Mouse (Mus musculus) hindbrain, embryonic 11.5 days (tissue): ENCODE results near the gene Ostf1. TPM values are rescaled to one million over a fixed set of nuclear protein-coding genes. Genes with fewer than 3 reads are reported as not detected.

Source experiments
- ATAC-seq: fragments of 200-750 bp; cut with Nextera tagmentation; 2 replicates; pipeline ENCODE4 v1.8.0; 2017; ENCODE audit warnings: mild to moderate bottlenecking, moderate TSS enrichment, moderate library complexity; ENCODE audit not compliant: low FRiP score
- DNase-seq: peaks from one replicate; pipeline ENCODE4 v3.0.0-alpha.2; 2015; ENCODE audit warnings: low spot score
- H3K27ac ChIP-seq: fragments of 300-500 bp; sonication (generic); 2 replicates; pipeline ENCODE4 v1.5.1; 2014; ENCODE audit warnings: mild to moderate bottlenecking, low read depth, low read length
- H3K27me3 ChIP-seq: fragments of 300-500 bp; sonication (generic); 2 replicates; pipeline ENCODE4 v1.6.1; 2014; ENCODE audit warnings: mild to moderate bottlenecking, low read length, moderate library complexity, mixed read lengths; ENCODE audit not compliant: control insufficient read depth, insufficient read depth
- H3K36me3 ChIP-seq: fragments of 300-500 bp; sonication (generic); 2 replicates; pipeline ENCODE4 v1.6.1; 2014; ENCODE audit warnings: mild to moderate bottlenecking, low read length, moderate library complexity, mixed read lengths; ENCODE audit not compliant: control insufficient read depth, insufficient read depth
- H3K4me1 ChIP-seq: fragments of 300-500 bp; sonication (generic); replicated peaks from 2 replicates; pipeline ENCODE4 v1.6.1; 2014; ENCODE audit warnings: low read length, mixed read lengths; ENCODE audit not compliant: control insufficient read depth, insufficient read depth
- H3K4me2 ChIP-seq: fragments of 300-500 bp; sonication (generic); replicated peaks from 2 replicates; pipeline ENCODE4 v1.6.1; 2014; ENCODE audit warnings: mild to moderate bottlenecking, low read depth, low read length
- H3K4me3 ChIP-seq: fragments of 300-500 bp; sonication (generic); 2 replicates; pipeline ENCODE4 v1.5.1; 2014; ENCODE audit warnings: low read depth, low read length
- H3K9ac ChIP-seq: fragments of 300-500 bp; sonication (generic); 2 replicates; pipeline ENCODE4 v1.6.1; 2014; ENCODE audit warnings: low read depth, low read length
- H3K9me3 ChIP-seq: fragments of 300-500 bp; sonication (generic); 2 replicates; pipeline ENCODE4 v1.6.1; 2016; ENCODE audit warnings: low read length; ENCODE audit not compliant: control insufficient read depth
- WGBS: fragments of 180-500 bp; shearing (Covaris S2); extraction: QIAGEN DNeasy Blood & Tissue Kit; methylation state at CpG from one replicate; pipeline ENCODE4 v1.1.7; 2014; 5-methylcytosine and 5-hydroxymethylcytosine counted together
- polyA plus RNA-seq: library from polyadenylated mRNA; unstranded; fragments of >200 nt; fragmentation: Nextera tagmentation; extraction: Ambion mirVana; gene quantifications from 2 replicates; pipeline ENCODE4 v1.2.1, GENCODE M21; 2014

The Ostf1 gene
- polyA plus RNA-seq = 49.4 and 55.5 TPM in 2 replicates

DNA sequence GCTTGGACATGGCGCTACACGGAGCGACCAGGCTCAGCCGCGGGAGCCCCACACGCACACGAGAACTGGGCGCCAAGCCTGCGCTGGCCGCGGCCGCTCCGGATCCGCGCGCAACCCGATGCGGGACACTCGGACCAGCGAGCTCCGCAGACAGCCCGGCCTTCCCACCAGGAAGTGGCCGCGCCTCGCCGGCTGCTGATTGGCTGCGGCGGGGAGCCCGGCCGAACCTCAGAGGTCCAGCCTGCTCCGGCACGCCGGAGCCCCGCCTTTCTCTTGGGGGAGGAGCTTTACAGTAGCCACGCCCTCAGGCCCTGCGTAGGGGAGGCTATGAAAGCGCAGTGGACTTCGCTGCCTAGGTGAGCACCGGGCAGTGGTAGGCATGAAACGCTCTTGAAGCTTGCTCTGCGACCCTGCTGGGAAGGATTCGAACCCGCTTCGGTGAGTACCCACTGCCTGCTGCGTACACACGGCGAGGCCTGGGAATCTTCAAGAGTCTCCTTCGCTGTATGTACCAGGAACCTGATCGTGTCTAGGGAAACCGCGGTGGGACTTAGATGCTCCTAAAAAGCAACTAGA, at the start of gene Ostf1, which contains the start of gene Nmrk1:
Gene Ostf1, minus strand, starts transcription at position 180 of the 576 bp plus-strand sequence.
Gene Nmrk1, plus strand, starts transcription at position 307 of the 576 bp plus-strand sequence.
- peak; percentile 99 for ATAC-seq
- no peaks in the 10 kb centered on the region for H3K4me1 ChIP-seq
- H3K9ac ChIP-seq = peak within 1 kb of the TSS; percentile 70
- no peaks in the 10 kb centered on the region for H3K36me3 ChIP-seq
- H3K27ac ChIP-seq = peak within 1 kb of the TSS; percentile 65
- H3K27me3 ChIP-seq = no peaks in the 10 kb centered on the region
- WGBS = under 1% methylated on average over 51 of the region's 51 CpGs
- H3K4me2 ChIP-seq = peak within 1 kb of the TSS; percentile 81
- H3K9me3 ChIP-seq = no peaks in the 10 kb centered on the region
- DNase-seq = peak; percentile 96
- peak within 1 kb of the TSS; percentile 76 for H3K4me3 ChIP-seq

DNA sequence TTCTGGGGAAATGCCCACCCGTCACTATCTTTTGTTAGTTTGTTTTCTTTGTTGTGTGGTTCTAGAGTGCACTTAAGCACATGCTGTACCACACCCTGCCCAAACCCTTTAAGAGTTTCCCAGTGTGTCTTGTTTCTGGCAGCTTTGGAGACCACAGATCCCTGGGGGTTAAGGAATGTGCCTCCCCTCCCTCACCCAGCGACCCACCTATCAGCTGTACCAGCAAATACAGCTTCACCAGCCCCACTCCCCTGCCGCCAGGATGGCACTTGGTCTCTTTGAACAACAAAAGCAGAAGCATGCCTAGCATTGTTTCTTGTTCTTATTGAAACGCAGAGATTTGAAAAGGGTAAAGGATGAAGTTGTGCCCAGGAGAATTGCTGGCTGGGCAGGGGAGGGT, 41.5 kb upstream of the Ostf1 start:
- Histone ChIP-seq H3K4me3 (no peak overlapping the region), H3K9ac (no peak overlapping the region; the same call in 1 of the 2 replicates), H3K27me3 (no peaks in the 10 kb centered on the region), H3K9me3 (no peaks in the 10 kb centered on the region), H3K36me3 (no peaks in the 10 kb centered on the region), H3K4me2 (peak overlapping the region; percentile 3; the same call in 1 of the 2 replicates), H3K27ac (no peak overlapping the region), H3K4me1 (peaks cover 7% of the 10 kb centered on the region; the same call in 1 of the 2 replicates)
- WGBS = 25% methylated on average over 4 of the region's 4 CpGs
- no peak for DNase-seq
- no peak for ATAC-seq

DNA sequence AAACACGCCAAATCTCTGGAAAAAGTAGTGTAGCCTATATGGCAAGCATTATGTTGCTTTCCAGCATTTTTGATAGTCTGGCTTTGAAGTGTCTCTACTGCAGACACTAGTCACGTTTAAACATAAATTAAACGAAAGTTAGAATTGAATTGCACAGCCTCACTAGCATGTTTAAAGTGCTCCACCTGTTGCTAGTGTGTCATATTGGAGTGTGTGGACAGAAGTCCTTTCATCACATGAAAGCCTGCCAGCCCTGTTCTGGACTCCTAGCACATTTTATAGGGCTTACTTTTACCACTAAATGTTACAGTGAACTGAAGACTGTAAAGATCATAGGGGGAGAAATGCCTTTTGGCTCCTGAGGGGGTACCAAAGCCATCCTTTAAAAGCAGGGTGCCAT, 40.9 kb upstream of the Ostf1 start:
- ATAC-seq (no peak), DNase-seq (no peak)
- no peak overlapping the region for H3K27ac ChIP-seq
- H3K4me3 ChIP-seq = 0 out of 2 replicates have a peak overlapping the region, but pooled peaks have one; percentile 10
- H3K27me3 ChIP-seq = no peaks in the 10 kb centered on the region
- 62% methylated on average over 3 of the region's 3 CpGs for WGBS
- H3K36me3 ChIP-seq = no peaks in the 10 kb centered on the region
- H3K9me3 ChIP-seq = no peaks in the 10 kb centered on the region
- H3K9ac ChIP-seq = no peak overlapping the region
- 0 out of 2 replicates have a peak overlapping the region, but pooled peaks have one; percentile 14 for H3K4me2 ChIP-seq
- peaks cover 7% of the 10 kb centered on the region; the same call in 1 of the 2 replicates for H3K4me1 ChIP-seq

DNA sequence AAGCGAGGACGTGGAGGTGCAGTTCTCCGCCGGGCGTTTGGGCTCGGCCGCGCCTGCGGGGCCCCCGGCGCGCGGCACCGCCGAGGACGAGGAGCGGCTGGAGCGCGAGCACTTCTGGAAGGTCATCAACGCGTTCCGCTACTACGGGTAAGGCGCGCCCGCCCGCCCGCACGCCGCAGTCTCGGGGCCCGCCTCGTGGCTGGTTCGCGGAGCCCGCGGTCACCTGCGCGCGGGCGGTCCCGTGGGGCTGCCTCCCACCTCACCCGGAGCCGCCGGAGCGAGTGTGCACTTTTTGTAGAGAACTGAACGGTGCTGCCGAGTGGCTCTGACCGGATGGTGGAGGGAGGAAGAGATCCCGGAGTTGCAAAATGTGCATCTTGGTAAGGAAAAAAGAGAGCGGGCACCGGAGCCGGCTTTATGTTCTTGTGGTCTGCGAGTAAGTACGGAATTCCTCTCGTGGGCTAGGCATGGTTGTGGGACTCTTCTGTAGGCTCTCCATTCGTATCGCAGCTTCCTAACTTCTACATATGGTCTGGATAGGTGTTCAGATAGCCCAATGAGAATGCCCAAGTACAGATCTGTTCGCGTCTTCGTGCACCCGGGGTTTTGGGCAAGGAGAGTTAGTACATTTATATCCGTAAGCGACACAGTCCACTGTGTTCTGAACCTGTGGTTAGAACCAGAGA, 39.6 kb upstream of the Ostf1 start:
- H3K27ac ChIP-seq = peak overlapping the region; percentile 62
- under 1% methylated on average over 58 of the region's 64 CpGs for WGBS
- ATAC-seq (peak; percentile 1), DNase-seq (peak; percentile 65)
- H3K36me3 ChIP-seq = no peaks in the 10 kb centered on the region
- no peaks in the 10 kb centered on the region for H3K9me3 ChIP-seq
- no peaks in the 10 kb centered on the region for H3K27me3 ChIP-seq
- peak overlapping the region; percentile 75 for H3K4me3 ChIP-seq
- peak overlapping the region; percentile 49 for H3K4me2 ChIP-seq
- peaks cover 7% of the 10 kb centered on the region; the same call in 1 of the 2 replicates for H3K4me1 ChIP-seq
- H3K9ac ChIP-seq = peak overlapping the region; percentile 81

DNA sequence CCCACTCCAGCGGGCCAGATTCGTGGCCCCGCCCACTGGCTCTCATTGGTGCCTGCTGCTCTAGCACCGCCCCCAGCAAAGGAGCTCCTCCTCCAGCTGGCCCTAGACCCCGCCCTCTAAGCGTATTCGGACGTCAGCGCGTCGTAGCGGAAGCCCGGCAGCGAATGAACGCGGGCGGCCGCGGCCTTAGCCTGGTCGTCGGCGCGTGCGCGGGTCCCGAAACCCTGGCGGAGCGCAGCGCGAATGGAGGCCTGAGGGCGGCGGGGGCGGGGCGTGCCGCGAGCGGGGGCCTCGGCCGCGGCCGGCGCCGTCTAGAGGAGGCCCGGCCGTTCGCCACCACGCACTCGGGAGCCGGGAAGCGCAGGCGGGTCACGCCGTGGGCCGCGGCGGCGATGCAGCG, 39.0 kb upstream of the Ostf1 start, which contains the start of gene Carnmt1:
Gene Carnmt1, plus strand, starts transcription at position 157 of the 400 bp plus-strand sequence.
- no peaks in the 10 kb centered on the region for H3K27me3 ChIP-seq
- H3K4me1 ChIP-seq = peaks cover 7% of the 10 kb centered on the region; the same call in 1 of the 2 replicates
- no peaks in the 10 kb centered on the region for H3K36me3 ChIP-seq
- peak; percentile 97 for ATAC-seq
- H3K9me3 ChIP-seq = no peaks in the 10 kb centered on the region
- peak within 1 kb of the TSS; percentile 81 for H3K9ac ChIP-seq
- peak within 1 kb of the TSS; percentile 49 for H3K4me2 ChIP-seq
- WGBS = under 1% methylated on average over 54 of the region's 58 CpGs
- peak within 1 kb of the TSS; percentile 75 for H3K4me3 ChIP-seq
- DNase-seq = peak; percentile 99
- H3K27ac ChIP-seq = peak within 1 kb of the TSS; percentile 62

DNA sequence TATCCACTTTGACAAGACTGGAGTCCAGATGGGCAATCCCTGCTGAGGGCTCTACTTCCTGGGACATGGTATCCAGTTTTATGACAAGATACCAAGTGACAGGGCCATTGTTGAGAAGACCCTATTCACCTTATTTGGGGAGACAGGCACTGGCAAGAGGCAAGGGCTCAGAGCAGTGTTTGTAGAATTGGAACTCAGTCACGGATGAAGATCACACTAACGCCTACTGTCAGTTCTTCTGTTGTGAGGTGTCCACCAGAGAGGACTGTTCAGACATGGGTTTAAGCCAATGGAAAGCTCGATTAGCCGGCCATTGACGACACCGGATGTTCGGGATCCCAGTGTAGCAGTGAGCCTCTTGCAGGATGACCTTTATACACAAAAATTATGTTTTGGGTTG, 37.9 kb upstream of the Ostf1 start:
- Histone ChIP-seq H3K9ac (no peak overlapping the region), H3K4me3 (no peak overlapping the region), H3K36me3 (no peaks in the 10 kb centered on the region), H3K9me3 (no peaks in the 10 kb centered on the region), H3K4me1 (peaks cover 7% of the 10 kb centered on the region; the same call in 1 of the 2 replicates), H3K27ac (no peak overlapping the region), H3K27me3 (no peaks in the 10 kb centered on the region), H3K4me2 (no peak overlapping the region)
- WGBS = 91% methylated on average over 7 of the region's 7 CpGs
- no peak for ATAC-seq
- DNase-seq = no peak

DNA sequence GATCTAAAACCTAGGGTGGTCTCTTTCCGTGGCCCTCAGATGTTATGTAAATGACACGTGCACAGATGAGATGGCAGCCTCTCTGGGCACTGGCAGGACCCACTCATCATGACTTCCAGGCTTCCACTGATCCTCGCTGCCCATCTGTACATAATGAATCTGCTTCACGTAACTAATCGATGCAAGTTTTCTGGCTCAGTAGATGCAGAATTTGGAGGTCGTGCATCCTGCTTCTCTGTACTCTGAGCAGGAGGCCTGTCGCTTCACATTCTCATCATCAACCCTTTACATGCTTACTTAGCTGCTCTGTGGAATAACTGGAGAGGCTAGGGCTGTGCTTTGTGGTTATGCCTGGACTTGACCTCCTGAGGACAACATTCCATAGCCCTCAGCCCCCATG, 35.3 kb upstream of the Ostf1 start:
- Histone ChIP-seq H3K4me3 (no peak overlapping the region), H3K9ac (no peak overlapping the region), H3K36me3 (no peaks in the 10 kb centered on the region), H3K27ac (no peak overlapping the region), H3K9me3 (no peaks in the 10 kb centered on the region), H3K4me1 (no peaks in the 10 kb centered on the region), H3K27me3 (no peaks in the 10 kb centered on the region), H3K4me2 (no peak overlapping the region)
- no peak for DNase-seq
- ATAC-seq = no peak
- 78% methylated on average over 7 of the region's 7 CpGs for WGBS

DNA sequence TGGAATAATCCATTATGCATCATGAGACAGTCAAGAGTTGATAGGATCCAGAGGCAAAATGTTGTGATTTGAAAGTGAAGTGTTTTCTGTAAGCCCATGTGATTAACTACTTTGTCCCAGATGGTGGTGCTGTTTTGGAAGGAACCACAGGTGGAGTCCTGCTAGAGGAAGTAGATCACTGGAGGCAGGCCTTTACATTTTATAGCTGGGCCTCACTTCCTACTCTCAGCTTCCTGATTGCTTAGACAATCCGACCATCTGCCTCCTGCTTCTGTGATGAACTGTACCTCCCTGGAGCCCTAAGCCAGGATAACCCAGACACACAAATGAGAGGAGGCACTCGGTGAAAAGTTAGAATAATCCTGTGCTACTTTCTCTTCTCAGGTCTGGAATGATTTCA, 32.3 kb upstream of the Ostf1 start:
- Histone ChIP-seq H3K27me3 (no peaks in the 10 kb centered on the region), H3K4me1 (no peaks in the 10 kb centered on the region), H3K36me3 (no peaks in the 10 kb centered on the region), H3K4me3 (no peak overlapping the region), H3K9me3 (no peaks in the 10 kb centered on the region), H3K27ac (no peak overlapping the region), H3K9ac (no peak overlapping the region), H3K4me2 (no peak overlapping the region)
- no peak for DNase-seq
- ATAC-seq = no peak
- 85% methylated on average over 2 of the region's 2 CpGs for whole genome bisulfite sequencing
